Mouse (Mus musculus): ENCODE measurements around the gene Zfp768.

Gene Zfp768

DNA sequence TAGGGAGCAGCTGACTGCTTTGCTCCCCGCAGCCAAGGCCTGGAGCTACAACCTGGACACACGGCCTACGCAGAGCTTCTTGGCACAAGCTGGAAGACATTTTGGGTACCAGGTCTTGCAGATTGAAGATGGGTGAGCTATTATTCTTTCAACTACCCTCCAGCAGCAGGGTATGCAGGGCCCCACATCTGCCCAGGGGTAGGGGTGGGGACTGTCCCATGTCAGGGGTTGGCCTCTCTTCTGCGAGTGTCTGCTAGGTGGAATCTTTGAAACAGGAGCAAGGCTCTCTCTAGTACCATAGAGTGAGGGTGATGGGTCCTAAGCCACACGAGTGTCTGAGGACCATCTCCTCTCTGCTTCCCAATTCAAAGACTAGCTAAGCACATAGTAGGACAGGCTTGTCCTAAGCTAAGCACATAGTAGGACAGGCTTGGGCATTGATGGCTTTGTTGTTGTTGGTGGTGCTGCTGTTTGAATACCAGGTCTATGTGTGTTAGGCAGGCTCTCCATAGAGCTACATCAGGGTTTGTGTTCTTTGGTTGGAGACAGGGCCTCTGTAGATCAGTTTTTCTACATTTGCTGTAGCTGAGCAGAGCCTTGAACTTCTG lies 47.7 kb downstream of the Zfp768 start:
- no peak for DNase-seq (ENCODE audit: low read depth)

DNA sequence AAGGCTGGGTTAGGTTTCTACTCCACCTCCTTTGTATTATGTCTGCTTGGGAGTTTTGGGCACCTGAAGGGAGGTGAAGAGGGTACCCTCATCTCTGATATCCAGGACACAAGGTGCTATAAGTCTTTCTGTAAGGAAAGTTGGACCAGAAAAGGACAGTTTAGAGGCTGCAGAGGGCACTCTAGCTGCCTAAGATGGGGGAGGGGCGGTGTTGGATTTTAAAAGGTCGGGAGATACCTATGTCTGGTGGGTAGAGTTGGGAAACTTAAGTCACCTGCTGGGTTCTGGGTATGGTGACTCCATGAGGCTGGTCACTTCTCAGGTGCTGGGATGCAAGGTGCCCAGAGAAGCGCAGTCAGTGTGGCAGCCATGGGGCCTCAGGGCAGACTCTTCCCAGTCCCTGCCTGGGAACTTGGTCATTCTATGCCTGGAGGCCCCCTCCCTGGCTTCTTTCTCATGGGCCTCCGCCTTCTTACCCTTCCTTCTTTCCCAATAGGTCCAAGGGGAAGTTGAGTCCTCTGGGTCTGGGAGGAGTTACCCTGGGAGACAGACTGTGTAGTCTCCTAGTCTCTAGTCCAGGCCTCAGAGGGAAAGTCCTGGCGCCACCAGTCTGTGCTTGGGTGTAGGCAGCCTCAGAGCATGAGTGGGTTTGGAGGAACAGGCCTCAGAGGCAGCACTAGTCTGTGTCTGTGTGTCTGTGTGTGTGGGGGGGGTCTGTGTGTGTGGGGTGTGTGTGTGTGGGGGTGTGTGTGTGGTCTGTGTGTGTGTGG lies 48.4 kb downstream of the Zfp768 start:
- DNase-seq (ENCODE audit: low read depth) = no peak

DNA sequence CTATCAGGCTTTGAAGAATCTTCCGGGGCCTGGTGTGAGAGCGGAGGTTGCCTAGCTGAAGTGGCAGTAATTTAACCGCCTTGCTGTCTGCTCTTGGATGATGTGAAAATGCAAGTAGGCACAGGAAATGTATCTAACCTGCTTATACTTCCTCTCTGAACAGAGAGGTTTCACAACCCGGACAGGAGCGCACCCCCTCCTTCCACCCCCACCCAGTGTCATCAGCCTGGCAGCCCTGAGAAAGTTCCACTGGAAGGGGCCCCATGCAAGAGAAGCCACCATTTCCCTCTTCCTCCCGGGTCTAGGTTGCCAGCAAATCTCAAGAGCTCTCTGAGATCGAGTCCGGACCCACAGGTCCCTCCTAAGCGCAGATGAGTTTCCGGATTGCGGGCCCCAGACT lies 49.3 kb downstream of the Zfp768 start, which contains the start of gene Itgal:
Gene Itgal, plus strand, starts transcription at position 163 of the 400 bp plus-strand sequence.
- peak; percentile 93 for DNase-seq (ENCODE audit: low read depth)

Data from 416B (cell line).